Mouse (Mus musculus) gastrocnemius, postnatal 10 days (tissue): ENCODE measurements at regions not wholly inside any gene's neighbourhood (a gene's known extent, or its start where the extent isn't known, plus 50 kb on each side); places are given as distances from the start of the nearest gene placed in this dataset.

Source experiments
- DNase-seq: peaks from one replicate; pipeline ENCODE4 v3.0.0; 2021; ENCODE audit warnings: mixed read lengths

GRCm38 (mm10) chr8:34756916-34757315, 645.4 kb upstream of the Gm10131 start:
- no peak for DNase-seq

GRCm38 (mm10) chr8:34756171-34756570, 644.6 kb upstream of the Gm10131 start:
- DNase-seq = no peak

DNA sequence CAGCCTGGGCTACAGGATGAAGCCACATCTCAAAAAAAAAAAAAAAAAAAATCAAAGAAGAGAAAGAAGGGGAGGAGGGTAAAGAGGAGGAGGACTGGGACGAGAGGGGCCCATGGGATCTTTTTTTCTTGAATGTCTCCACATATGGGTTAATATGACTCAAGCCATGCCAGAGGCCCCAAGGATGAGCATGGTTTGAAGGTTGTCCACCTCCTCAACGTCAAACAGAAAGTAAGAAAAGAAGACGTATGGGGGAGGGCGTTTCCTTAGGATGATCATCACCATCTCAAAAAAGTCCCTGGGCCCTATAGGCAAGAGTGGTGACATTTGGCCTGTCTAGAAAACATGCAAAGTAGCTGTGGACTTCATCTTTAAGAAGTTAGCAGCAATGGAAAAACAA, 643.9 kb upstream of the Gm10131 start:
- DNase-seq = no peak

DNA sequence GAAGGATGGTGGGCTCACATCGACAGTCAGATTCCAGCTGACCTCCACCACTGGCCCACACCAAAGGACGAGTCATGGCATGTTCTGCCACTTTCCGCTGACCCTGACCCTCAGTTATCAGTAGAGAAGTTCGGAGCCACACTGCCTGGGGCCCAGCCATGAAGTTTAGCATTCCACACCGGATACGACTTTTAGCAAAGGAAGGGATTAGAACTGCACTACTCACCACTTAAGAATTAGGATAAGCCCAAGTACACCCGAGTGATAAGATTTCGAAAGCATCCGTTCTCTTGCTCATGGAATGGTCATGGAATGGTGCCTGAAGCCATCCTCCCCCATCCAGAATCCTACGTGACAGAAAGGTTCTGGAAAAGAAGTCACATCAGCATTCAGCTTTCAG, 641.5 kb upstream of the Gm10131 start:
- no peak for DNase-seq

- DNase-seq = no peak
Observed at GRCm38 (mm10) chr8:34748521-34748920, 637.0 kb upstream of the Gm10131 start.

GRCm38 (mm10) chr8:34745706-34746105, 634.2 kb upstream of the Gm10131 start:
- no peak for DNase-seq

DNA sequence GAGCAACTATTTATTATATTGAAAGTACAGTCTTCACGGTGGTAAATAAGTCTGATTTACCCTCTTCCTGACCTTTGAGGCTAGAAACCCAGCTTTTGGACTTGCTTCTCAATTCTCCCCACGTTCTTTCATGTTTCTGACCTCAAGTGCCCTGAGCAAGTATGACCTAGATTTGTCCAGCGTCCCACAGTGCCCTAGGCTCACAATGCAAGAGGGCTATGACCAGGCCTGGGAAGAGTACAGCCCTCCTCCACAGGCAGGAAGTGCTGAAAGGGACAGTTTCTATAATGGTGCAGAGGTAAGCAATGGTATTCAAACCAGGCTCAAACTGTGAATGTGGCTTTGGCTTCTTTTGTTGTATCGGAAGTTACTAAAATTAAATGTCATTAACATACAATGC, 633.1 kb upstream of the Gm10131 start:
- DNase-seq = no peak

GRCm38 (mm10) chr8:34744179-34744578, 632.6 kb upstream of the Gm10131 start:
- DNase-seq = no peak

- no peak for DNase-seq
Observed at GRCm38 (mm10) chr8:34743137-34743536, 631.6 kb upstream of the Gm10131 start.

DNA sequence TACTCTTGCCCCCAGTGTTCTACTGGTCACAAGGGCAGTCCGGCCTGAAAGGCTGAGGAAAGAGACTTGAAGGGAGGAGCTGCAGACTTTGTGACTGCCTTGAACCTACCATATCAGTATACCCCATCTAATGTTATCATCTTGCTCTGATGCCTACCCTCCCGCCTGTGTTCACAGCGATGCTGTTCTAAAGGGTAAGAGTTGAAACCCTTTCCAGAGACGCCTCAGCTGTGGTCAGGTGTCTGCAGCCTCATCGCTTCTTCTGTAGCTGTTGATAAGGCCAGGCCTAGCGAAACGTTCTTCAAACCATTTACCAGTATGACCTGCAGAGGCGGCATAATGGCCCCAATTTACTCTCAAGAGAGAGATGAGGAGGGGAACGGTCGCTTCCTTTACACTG, 629.3 kb upstream of the Gm10131 start:
- no peak for DNase-seq

- no peak for DNase-seq
Observed at GRCm38 (mm10) chr8:34739836-34740804, 628.6 kb upstream of the Gm10131 start.

GRCm38 (mm10) chr8:34736214-34736613, 624.7 kb upstream of the Gm10131 start:
- no peak for DNase-seq

- no peak for DNase-seq
Observed at GRCm38 (mm10) chr8:34735006-34735405, 623.5 kb upstream of the Gm10131 start.

GRCm38 (mm10) chr8:34732808-34733207, 621.3 kb upstream of the Gm10131 start:
- no peak for DNase-seq

DNA sequence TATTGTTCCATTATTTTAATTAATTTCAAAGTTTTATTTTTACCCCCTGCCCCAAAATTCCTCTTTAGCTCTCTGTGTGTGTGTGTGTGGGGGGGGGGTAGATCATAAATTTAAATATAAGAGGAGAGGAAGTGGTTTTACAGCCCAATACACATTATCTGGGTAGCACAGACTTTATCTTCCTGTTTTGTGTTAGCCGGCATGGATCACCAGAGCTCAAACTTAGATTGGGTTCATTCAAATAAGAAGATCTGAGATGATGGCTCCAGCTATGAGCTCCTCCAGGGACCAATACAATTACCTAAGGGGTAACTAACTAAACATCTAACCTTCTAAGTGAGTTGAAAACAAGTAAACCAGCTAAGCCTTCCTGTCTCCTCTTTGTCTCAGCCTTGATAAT, 620.8 kb upstream of the Gm10131 start:
- no peak for DNase-seq

DNA sequence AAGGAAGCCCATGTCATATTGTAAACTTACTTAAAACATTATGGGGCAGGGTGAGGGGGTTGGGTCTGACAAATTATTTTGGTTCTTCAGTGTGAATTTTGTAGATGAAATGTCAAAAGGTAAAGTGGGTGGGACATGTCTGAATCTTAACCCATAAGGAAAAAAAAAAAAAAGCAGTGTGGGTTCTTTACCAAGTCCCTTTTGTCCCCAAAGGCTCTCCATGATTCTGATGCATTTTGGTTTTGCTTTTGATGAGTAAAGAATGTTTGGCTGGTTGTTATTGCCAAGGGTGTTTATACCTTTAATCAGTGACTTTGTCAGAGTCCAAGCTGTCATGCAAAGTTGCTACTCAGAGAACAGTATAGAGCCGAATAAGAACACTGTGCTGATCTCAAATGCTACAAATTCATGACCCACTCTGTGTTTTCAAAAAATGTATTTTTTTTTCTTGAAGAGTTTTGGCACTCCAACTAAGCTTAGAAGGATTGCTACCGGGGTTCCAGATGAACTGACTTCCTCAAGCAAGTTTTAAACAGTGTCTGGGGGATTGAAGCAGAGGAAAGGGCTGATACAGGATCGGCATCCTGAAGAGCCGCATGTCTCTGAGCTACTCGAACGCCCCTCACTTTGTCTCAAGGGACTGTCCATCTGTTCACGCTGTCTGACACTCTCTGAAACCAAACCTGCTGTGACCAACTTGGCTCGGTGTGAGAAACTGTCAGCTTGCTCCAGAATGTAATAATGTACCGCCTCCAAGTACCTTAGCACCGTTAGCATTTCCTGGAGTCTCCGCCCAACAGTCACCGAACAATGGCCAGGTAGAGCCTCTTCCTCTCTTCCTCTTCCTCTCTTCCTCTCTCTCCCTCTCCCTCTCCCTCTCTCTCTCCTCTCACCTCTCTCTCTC, 619.8 kb upstream of the Gm10131 start:
- DNase-seq = no peak

GRCm38 (mm10) chr8:34729585-34729984, 618.0 kb upstream of the Gm10131 start:
- no peak for DNase-seq

- DNase-seq = no peak
Observed at GRCm38 (mm10) chr8:34727699-34728098, 616.2 kb upstream of the Gm10131 start.

DNA sequence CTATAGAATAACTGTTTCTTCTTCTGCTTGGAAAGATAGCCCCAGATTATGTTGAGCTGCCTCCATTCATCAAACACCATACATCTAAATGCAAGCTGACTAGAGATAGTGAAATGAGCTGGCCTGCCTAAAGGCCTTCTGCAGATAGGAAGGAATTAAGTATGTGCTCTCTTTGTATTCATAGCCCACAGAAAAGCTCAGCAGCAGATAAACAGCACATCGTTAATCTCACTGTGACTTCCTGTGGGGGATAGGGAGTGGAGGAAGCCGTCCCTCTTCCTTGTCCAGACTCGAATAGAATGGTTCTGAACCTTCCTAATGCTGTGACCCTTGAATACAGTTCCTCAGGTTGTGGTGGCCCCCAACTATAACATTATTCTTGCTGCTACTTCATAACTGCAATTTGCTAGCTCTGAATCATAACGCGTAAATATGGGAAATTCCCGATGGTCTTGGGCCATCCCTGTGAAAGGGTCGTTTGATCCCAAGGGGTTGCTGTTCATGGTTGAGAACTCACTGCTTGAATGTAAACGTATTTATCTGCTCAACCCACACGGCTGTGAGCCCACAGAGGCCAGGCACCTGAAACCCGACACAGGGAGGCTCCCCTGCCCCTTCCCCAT, 614.7 kb upstream of the Gm10131 start:
- no peak for DNase-seq

GRCm38 (mm10) chr8:34725546-34725945, 614.0 kb upstream of the Gm10131 start:
- DNase-seq = no peak

DNA sequence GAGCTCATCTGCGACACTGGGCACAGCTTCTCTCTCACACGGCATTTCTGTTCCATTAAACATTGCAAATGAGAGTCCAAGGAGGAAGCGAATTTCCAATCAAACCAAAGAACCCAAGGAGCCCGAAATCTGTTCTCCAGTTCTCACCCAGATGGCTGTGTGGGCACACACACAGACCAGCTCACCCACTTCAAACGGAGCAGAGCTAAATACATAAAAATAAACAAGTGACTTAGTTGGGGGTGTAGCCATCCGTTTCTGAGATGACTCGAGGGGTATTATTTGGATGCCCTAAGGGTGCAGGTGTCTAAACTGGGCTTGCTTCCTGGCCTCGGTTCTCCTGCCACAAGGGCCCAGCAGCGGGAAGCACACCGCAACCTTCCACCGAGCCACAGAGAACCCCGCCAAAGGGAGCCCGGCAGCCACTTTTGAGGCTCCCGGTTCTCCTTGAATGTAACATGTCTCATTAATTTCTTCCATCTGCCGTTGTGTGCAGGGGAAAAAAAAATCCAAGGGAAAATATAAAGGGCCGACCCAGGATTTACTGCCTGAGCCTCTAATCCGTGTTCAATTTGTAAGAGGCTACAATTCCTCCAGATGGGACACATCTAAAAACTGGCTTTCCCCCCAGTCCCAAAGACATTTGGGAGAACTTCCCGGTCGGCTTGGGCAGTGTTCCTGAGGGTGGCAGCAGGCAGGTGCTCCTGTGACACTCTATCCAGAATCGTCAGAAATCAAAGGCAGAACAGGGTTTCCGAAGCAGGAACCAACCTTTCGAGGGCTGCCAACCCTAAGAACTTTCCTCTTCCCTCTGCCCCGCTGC, 598.6 kb upstream of the Gm10131 start:
- no peak for DNase-seq

DNA sequence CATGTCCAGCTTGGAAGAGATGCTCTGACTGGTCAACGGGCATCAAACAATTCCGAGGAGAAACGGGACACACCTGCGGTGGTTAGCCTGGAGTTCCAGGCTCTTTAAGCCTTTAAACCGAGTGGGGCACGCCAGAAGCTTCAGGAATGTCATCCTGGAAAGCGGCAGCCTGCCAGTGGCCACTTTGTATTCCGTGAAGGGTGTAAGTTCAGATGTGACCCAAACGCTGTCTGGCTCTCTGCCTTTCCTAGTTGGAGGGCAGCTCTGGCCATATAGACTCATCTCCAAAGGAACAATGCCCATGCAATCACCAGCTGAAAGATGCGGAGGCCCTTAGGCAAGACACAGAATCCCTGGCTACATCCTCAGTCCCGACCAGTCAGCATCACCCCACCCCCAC, 597.8 kb upstream of the Gm10131 start:
- DNase-seq = no peak
